Mouse (Mus musculus) CD8-positive naive resting alpha-beta T cell, adult 2 months (primary cell): ENCODE data around the gene St6galnac4.

Experiments
- DNase-seq, 2 experiments: peaks; one replicate each; pipeline ENCODE4 v3.0.0; 2022; ENCODE audit warnings: low read depth in 2 of 2, low spot score in 2 of 2

Gene St6galnac4

DNA sequence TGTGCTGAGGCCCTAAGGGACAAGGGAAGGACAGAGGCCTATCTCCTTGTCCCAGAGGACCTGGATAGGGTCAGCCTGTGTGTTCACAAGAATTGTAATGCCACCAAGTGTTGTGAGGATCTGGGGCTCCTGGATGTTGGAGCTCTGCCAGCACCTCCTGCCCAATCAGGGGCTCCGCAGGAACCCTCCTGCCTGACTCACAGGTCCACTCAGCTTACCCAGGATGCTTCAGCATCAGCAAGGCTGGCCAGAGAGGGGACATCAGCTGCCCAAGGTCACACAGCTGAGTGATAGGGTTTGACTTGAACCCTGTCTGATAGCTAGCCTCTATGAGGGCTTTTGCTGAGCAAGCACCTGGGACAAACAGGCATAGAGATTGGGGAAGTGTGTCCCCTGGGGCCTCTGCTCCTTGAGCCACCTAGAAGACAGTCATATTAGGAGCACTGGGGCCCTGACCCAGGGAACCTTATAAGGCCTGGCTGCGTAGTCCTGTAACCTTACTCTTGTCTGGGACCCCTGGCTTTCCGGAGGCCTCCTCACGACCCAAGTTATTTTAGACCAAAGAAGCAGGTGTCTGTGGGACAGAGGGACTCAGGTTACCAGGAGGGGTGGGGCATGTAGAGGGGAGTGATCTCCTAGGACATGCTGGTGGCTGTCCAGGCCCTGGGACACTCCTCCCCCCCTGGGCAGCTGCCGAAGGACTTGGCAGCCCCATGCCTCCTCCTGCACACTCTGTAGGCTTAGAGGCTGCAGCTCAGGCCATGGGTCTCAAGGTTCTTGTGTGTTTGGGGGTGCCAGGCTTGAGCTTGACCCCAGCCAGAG, 39.2 kb downstream of the St6galnac4 start:
- DNase-seq = no peak

GRCm38 (mm10) chr2:32627266-32628043, 40.6 kb downstream of the St6galnac4 start:
- DNase-seq = no peak

- no peak for DNase-seq
Measured at GRCm38 (mm10) chr2:32628044-32628550, 41.2 kb downstream of the St6galnac4 start.

DNA sequence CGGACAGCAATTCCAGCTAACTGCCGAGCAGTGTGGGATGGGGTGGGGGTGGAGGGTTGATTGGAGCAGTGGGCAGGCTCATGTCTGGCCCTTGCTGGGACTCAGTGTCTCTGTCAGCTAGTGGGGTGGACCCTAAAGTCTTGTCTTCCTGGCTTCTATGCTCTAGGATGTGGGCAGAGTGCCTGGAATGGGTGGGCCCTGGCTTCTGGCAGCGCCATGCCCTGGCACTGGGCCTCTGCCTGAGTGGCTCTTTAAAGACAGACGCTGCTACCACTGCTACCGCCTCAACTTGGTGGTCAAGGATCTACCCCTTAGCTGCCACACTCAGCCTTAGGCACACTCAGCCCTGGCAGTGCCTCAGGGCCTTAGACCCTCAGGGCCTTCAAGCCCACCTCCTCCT, 41.8 kb downstream of the St6galnac4 start:
- no peak for DNase-seq

GRCm38 (mm10) chr2:32629276-32629976, 42.5 kb downstream of the St6galnac4 start:
- no peak for DNase-seq

DNA sequence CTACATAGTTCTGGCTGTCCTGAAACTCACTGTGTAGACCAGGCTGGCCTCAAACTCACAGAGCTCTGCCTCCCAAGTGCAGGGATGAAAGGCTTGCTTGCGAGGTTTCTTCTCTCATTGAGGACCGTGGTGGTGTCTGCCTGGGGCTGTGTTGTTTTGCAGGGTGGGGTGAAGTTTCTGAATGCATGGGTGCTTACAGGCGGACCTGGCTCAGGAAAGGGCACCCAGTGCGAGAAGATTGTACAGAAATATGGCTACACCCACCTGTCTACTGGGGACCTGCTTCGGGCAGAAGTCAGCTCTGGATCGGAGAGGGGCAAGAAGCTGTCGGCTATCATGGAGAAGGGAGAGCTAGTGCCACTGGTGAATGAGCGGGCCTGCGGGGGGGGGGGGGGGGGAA, 43.1 kb downstream of the St6galnac4 start:
- DNase-seq = no peak

DNA sequence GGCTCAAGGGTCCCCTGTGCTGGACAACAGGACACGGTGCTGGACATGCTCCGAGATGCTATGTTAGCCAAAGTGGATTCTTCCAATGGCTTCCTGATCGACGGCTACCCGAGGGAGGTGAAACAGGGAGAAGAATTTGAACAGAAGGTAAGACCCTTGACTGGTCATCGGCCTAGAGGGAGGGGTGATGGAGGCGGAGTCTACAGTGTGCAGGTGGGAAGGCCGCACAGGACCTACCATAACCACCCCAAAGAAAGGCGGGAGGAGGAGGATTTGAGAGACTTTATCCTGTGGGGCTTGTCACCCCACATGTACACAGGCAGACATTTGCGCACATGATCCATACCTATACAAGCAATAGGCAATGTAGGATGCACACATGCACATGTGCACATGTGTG, 44.2 kb downstream of the St6galnac4 start:
- no peak for DNase-seq

DNA sequence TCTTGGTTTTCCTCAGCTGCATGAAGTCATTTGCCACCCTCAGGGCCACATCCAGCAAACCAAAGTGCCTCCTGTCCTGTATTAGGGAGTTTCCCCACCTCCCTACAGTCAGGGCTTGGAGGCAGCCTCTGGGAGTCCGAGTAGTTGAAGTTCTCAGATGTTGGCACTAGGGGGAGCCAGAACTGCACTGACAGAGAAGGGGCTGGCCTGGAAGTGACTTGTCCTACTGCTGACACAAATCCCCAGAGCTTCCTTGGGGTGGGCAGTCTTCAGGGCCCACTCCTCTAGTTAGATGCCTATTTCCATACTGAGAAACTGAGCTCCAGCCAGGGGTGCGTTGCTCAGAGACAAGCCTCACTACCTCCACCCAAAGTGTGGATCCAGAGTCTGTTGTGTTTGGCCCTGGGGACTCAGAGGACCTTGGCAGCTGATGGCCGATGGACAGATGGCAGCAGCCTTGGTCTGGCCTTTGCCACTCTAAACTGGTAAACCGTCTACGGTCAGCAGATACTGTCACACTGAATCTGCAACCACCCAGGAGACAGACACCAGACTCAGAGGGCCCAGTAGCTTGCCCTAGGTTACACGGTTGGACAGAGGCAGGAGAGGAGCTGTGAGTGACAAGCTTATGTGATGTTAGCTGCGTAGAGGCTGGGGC, 45.0 kb downstream of the St6galnac4 start:
- peak; percentile 74 to 84 for DNase-seq

DNA sequence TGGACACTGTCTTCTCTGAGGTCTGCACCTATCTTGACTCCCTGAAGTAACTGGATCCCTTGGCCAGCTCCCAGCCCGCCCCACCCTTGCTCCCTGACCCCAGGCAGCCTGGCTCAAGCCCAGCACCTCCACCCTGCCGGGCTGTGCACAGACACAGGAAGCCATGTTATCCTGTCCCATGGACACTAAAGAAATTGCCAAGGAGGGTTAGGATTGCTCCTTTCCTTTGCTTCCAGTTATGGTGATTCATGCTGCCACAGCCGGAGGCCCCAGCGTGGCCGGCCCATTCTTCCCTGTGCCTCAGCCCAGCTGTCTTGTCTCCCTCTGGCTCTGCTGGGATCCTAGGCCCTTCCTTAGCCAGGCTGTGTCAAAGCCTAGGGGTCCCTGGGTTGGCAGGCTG, 46.8 kb downstream of the St6galnac4 start:
- DNase-seq = no peak

DNA sequence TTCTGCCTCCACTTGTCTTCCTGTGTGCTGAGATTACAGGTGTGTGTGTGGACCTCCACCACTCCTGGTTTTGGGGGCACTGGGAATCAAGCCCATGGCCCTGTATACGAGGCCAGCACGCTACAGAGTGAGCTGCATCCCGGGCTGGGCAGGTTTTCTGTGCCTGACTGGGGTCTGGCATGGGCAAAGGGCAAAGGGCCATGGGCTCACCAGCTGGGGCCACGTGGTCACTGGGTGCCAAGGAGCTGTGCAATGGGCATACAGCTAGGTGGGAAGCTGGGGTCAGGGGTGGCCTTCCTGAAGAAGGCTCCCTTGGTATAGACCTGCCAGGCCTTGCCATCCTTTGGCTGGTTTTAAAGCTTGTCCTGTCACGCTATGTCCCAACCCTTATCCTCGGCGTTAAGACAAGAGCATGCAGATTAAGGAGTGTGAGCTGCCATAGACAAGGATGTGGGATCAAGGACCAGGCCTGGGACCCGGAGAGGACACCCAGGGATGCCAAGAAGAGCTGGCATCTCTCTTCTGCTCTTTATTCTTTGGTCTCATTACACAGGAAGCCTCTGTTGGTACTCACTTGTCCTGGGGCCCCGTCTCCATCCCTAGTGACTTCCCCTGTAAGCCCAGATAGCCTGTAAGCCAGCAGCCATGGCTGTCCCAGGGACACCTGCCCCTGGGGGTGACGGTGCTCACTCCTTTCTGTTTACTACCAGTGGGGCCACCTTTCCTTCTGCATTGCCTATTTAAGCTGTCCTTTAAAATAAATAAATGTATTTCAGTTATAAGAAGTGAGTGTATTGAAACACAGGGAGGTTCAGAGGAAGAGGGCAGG, 47.6 kb downstream of the St6galnac4 start:
- no peak for DNase-seq

DNA sequence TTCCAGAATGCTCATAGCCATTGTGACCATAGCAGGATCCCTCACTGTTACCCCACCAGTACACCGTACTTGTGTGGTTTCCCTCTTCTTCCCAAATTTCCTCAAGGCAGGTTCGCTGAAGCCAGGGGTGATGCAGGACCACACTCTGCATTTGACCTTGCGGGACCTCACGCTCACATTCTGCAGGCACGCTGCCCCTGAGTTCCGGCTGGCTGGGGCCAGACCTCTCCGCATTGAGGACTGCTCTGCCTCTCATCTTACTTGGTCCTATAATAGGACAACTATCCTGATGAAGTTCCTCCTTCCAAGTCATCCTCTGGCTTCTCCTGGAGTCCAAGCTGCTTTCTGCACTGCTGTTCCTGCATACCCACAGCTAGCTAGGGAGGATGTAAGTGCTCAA, 49.7 kb downstream of the St6galnac4 start:
- DNase-seq = no peak

DNA sequence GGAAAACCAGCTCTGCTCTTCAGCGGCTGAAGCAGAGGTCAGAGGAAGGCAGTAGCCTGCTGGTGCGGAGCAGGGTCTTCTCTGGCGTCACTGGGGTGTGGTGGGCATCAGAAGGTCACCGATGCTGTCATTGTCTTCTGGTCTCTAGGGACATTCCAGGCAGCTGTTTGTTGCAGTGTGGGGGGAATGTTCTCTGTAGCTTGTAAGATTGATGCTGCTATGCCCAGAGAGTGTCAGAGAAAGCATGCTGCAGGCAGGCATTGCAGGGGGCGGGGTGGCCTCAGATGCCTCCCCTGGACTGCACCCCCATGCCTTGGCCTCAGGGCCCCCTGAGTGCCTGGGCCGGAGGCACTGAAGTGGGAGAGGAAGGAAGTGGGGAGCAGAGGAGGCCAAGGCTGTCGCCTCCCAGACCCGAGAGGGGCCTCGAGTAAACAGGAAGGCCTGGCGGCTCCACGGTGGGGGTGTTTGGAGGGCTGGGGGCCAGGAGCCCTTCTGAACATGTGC, 50.9 kb downstream of the St6galnac4 start:
- peak; percentile 45 to 64 for DNase-seq

DNA sequence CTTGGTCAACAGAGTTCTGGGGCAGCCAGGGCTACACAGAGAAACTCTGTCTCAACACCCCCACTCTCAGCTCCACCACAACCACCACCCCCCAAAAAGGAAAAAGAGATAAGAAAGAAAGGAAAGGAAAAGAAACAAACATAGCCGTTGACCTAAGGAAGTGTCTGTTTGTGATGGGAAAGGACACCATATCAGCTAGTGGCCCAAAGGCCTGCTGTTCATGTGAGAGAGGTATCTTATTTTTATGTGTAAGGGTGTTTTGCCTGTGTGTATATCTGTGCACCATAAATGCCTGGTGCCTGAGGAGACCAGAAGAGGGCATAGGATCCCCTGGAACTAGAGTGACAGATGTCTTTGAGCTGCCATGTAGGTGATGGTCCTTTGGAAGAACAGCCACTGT, 52.7 kb downstream of the St6galnac4 start:
- DNase-seq = no peak

DNA sequence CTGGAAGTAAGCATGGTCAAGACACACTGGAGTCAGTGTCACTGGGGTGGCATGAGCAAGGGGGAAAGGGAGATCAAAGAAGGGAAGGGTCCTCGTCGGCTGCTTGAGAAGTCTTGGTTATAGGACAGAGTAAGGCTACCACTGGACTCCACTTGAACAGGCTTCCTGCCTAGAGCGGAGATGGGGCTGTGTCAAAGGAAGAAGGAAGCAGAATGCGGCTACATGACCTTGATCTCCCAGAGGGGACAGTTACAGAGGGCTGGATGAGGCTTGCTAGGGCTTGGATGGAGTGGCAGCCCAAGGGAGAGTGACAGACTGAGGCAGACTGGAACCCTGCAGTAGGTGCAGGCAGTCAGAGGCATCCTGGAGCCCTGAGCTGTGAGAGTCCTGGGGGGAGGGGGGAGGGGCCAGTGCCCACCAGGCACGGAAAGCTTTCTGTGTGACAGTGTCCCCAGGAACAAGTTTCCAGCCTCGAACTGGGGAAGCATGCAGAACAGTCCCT, 53.7 kb downstream of the St6galnac4 start:
- DNase-seq = no peak

DNA sequence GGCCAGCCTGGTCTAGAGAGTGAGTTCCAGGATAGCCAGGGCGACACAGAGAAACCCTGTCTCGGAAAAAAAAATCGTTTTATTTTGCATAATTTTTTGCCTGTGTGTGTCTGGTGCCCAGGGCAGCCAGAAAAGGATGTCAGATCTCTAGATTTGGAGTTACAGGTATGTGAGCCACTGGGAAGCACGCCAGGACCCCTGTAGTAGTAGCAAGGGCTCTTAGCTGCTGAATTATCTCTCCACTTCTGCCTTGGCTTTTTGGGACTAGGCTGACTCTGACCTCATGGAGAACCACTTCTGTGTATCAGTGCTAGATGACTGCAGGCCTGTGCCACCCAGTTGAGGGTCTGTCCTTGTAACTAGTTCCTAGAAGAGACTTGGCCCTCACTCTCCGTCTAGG, 54.9 kb downstream of the St6galnac4 start:
- no peak for DNase-seq

GRCm38 (mm10) chr2:32642813-32643212, 55.9 kb downstream of the St6galnac4 start:
- DNase-seq = no peak

DNA sequence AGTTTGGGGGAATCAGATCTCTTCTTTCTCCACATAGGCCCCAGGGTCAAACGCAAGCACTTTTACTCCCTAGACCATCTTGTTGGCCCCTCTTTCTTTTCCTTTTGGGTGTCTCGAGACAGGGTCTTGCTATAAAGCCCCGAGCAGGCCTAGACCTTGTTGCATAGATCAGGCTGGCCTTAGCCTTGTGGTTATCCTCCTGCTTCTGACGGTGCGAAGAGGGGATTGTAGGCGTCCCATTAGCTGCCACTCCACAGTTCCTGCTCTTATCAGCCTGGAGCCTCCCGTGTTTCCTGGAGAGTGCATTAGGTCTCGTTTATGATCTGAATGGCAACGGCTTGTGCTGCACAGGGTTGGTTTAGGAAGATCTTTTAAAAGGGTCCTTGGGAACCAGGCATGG, 57.2 kb downstream of the St6galnac4 start:
- no peak for DNase-seq

DNA sequence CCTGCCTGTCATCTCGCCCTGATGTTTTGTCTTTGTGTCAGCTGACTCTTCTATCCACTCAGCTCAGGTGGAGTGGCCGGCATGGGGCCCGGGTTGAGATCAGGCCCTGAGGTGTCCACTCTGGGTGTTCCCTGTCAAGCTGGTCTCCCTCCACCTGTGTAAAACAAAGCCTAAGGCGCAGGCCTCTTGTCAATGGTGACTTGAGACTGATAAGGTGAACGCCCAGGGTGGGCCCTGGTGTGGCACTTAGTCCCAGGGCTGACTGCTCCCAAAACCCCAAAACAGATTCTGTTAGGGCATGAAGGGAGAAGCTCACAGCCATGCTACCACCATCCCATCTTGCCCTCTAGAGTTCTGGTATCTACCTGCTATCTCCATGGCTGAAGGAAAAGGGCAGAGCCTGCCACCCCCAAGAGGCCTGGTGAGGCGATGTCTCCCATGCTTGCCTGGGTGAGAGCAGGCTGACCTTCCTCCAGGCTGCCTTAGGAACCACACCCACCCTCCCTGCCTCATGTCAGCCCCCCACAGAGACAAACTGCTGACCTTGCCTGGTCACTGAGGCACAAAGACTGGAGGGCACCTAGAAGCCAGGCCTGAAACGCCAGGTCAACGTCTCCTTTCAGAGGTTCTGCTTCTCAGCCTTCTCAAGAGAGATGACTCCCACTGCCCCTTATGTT, 58.0 kb downstream of the St6galnac4 start:
- DNase-seq = no peak

- DNase-seq = no peak
Measured at GRCm38 (mm10) chr2:32645647-32646046, 58.8 kb downstream of the St6galnac4 start.
